Mouse (Mus musculus) myocyte (in vitro differentiated cells): ENCODE data around the gene Clec18a. TPM values are rescaled to one million over a fixed set of nuclear protein-coding genes. Genes with fewer than 3 reads are reported as not detected.
"Not testable (repeated sequence)": the region's sequence is repeated elsewhere in the genome, so short reads cannot be mapped to it uniquely, and the experiment has no call there.

Experiments
- H3K27me3 ChIP-seq: one replicate; pipeline ENCODE4 v1.6.1; 2011; ENCODE audit not compliant: control insufficient read depth, insufficient read depth, insufficient read length
- H3K36me3 ChIP-seq: one replicate; pipeline ENCODE4 v1.6.1; 2011; ENCODE audit not compliant: control insufficient read depth, insufficient read depth
- H3K4me2 ChIP-seq: one replicate; pipeline ENCODE4 v1.6.1; 2011; ENCODE audit warnings: low read depth, control low read depth
- H3K4me3 ChIP-seq: one replicate; pipeline ENCODE4 v1.5.1; 2011; ENCODE audit warnings: mild to moderate bottlenecking, control low read depth, moderate library complexity
- H3K79me2 ChIP-seq: one replicate; pipeline ENCODE4 v1.6.1; 2011; ENCODE audit not compliant: control insufficient read depth, insufficient read depth
- H3ac ChIP-seq: one replicate; pipeline ENCODE4 v1.6.1; 2011; ENCODE audit not compliant: control insufficient read depth, insufficient read length
- CEBPB ChIP-seq: IDR thresholded peaks from 2 replicates; pipeline ENCODE4 v1.6.1; 2011; ENCODE audit warnings: mild to moderate bottlenecking, moderate library complexity; ENCODE audit not compliant: poor library complexity, insufficient read depth, severe bottlenecking
- E2F4 ChIP-seq: IDR thresholded peaks from one replicate; pipeline ENCODE4 v1.6.1; 2011; ENCODE audit warnings: mild to moderate bottlenecking, control low read depth, moderate library complexity; ENCODE audit not compliant: insufficient read depth
- MAX ChIP-seq: IDR thresholded peaks from one replicate; pipeline ENCODE4 v1.6.1; 2011; ENCODE audit warnings: low read depth, mild to moderate bottlenecking, control low read depth
- MYOD1 ChIP-seq, 3 experiments: IDR thresholded peaks; one replicate each; pipeline ENCODE4 v1.6.1; 2011; ENCODE audit warnings: control low read depth in 2 of 3, low read depth in 2 of 3, mild to moderate bottlenecking in 2 of 3, moderate library complexity in 1 of 3; ENCODE audit not compliant: insufficient read length in 2 of 3, control insufficient read depth in 1 of 3
- MYOG ChIP-seq, 3 experiments: IDR thresholded peaks; one replicate each; pipeline ENCODE4 v1.6.1; 2011; ENCODE audit warnings: control low read depth in 2 of 3, low read depth in 2 of 3, mild to moderate bottlenecking in 2 of 3; ENCODE audit not compliant: insufficient read length in 2 of 3, control insufficient read depth in 1 of 3, insufficient read depth in 1 of 3
- POLR2A ChIP-seq: IDR thresholded peaks from one replicate; pipeline ENCODE4 v1.6.1; 2011; ENCODE audit warnings: low read depth, mild to moderate bottlenecking, control low read depth, moderate library complexity; ENCODE audit not compliant: insufficient read length
- POLR2AphosphoS2 ChIP-seq: IDR thresholded peaks from one replicate; pipeline ENCODE4 v1.6.1; 2011; ENCODE audit warnings: low read depth, control low read depth; ENCODE audit not compliant: insufficient read length
- REST ChIP-seq: IDR thresholded peaks from one replicate; pipeline ENCODE4 v1.6.1; 2011; ENCODE audit warnings: mild to moderate bottlenecking, control low read depth, moderate library complexity; ENCODE audit not compliant: insufficient read depth, insufficient read length
- SRF ChIP-seq: IDR thresholded peaks from one replicate; pipeline ENCODE4 v1.6.1; 2011; ENCODE audit warnings: low read depth; ENCODE audit not compliant: control insufficient read depth, insufficient read length
- TCF12 ChIP-seq: IDR thresholded peaks from one replicate; pipeline ENCODE4 v1.6.1; 2011; ENCODE audit warnings: mild to moderate bottlenecking, control low read depth; ENCODE audit not compliant: poor library complexity, insufficient read depth, severe bottlenecking
- TCF3 ChIP-seq: IDR thresholded peaks from one replicate; pipeline ENCODE4 v1.6.1; 2011; ENCODE audit warnings: low read depth, control low read depth; ENCODE audit not compliant: insufficient read length
- USF1 ChIP-seq: IDR thresholded peaks from one replicate; pipeline ENCODE4 v1.6.1; 2011; ENCODE audit warnings: low read depth, mild to moderate bottlenecking, control low read depth, moderate library complexity
- polyA plus RNA-seq: library from polyadenylated mRNA; unstranded; fragments of >200 nt; fragmentation: generic; extraction: Trizol; gene quantifications from one replicate; pipeline ENCODE4 v1.2.1, GENCODE M21; 2012; ENCODE audit warnings: missing spikeins

The Clec18a gene
- polyA plus RNA-seq, 1 experiment = 1.2 TPM

GRCm38 (mm10) chr8:111075926-111076325, 16.3 kb downstream of the Clec18a start:
- no peaks in the 10 kb centered on the region for H3K27me3 ChIP-seq
- no peak overlapping the region for H3ac ChIP-seq
- no peak overlapping the region for H3K4me3 ChIP-seq
- H3K79me2 ChIP-seq = no peaks in the 10 kb centered on the region
- TF ChIP-seq REST (no peak), TCF3 (no peak), TCF12 (no peak), USF1 (no peak), POLR2A (no peak), MYOG (IDR thresholded peaks at IDR 0.05; ENCODE audit: control insufficient read depth in 1 of 3, insufficient read depth in 1 of 3, insufficient read length in 2 of 3, low read depth in 2 of 3) (no peak), MAX (no peak), CEBPB (no peak), E2F4 (no peak), MYOD1 (IDR thresholded peaks at IDR 0.05; ENCODE audit: control insufficient read depth in 1 of 3, insufficient read length in 2 of 3, low read depth in 2 of 3) (no peak), POLR2AphosphoS2 (no peak), SRF (no peak)
- no peaks in the 10 kb centered on the region for H3K36me3 ChIP-seq
- no peak overlapping the region for H3K4me2 ChIP-seq

GRCm38 (mm10) chr8:111068660-111069059, 23.6 kb downstream of the Clec18a start:
- not testable (repeated sequence) for H3K4me2 ChIP-seq, H3K4me3 ChIP-seq, H3ac ChIP-seq, H3K36me3 ChIP-seq, H3K79me2 ChIP-seq, H3K27me3 ChIP-seq

GRCm38 (mm10) chr8:111067439-111067838, 24.8 kb downstream of the Clec18a start:
- no peak overlapping the region for H3K4me3 ChIP-seq
- H3ac ChIP-seq = no peak overlapping the region
- peak overlapping the region; percentile 12 for H3K4me2 ChIP-seq
- TF ChIP-seq SRF (no peak), MYOD1 (IDR thresholded peaks at IDR 0.05; ENCODE audit: control insufficient read depth in 1 of 3, insufficient read length in 2 of 3, low read depth in 2 of 3) (no peak), MYOG (IDR thresholded peaks at IDR 0.05; ENCODE audit: control insufficient read depth in 1 of 3, insufficient read depth in 1 of 3, insufficient read length in 2 of 3, low read depth in 2 of 3) (no peak), MAX (no peak), POLR2AphosphoS2 (no peak), CEBPB (no peak), TCF3 (no peak), E2F4 (no peak), POLR2A (no peak), REST (no peak), TCF12 (no peak), USF1 (no peak)
- no peaks in the 10 kb centered on the region for H3K36me3 ChIP-seq
- no peaks in the 10 kb centered on the region for H3K27me3 ChIP-seq
- no peaks in the 10 kb centered on the region for H3K79me2 ChIP-seq

- Histone ChIP-seq H3K36me3 (no peaks in the 10 kb centered on the region), H3K79me2 (no peaks in the 10 kb centered on the region), H3ac (no peak overlapping the region), H3K4me2 (peak overlapping the region; percentile 48), H3K27me3 (no peaks in the 10 kb centered on the region), H3K4me3 (no peak overlapping the region)
- TF ChIP-seq USF1 = no peak
- no peak for TF ChIP-seq TCF12
- no peak for TF ChIP-seq E2F4
- no peak for TF ChIP-seq MYOG (IDR thresholded peaks at IDR 0.05; ENCODE audit: control insufficient read depth in 1 of 3, insufficient read depth in 1 of 3, insufficient read length in 2 of 3, low read depth in 2 of 3)
- no peak for TF ChIP-seq SRF
- no peak for TF ChIP-seq CEBPB
- TF ChIP-seq REST = no peak
- TF ChIP-seq MYOD1 (IDR thresholded peaks at IDR 0.05; ENCODE audit: control insufficient read depth in 1 of 3, insufficient read length in 2 of 3, low read depth in 2 of 3) = no peak
- no peak for TF ChIP-seq POLR2A
- TF ChIP-seq POLR2AphosphoS2 = no peak
- TF ChIP-seq TCF3 = no peak
- TF ChIP-seq MAX = no peak
These were observed 25.9 kb downstream of the Clec18a start for GRCm38 (mm10) chr8:111066308-111066707.

- Histone ChIP-seq H3K4me2 (peak overlapping the region; percentile 90), H3K79me2 (peaks cover 3% of the 10 kb centered on the region), H3K36me3 (no peaks in the 10 kb centered on the region), H3ac (no peak overlapping the region), H3K27me3 (no peaks in the 10 kb centered on the region), H3K4me3 (peak overlapping the region; percentile 47)
- TF ChIP-seq POLR2A (no peak), MYOD1 (IDR thresholded peaks at IDR 0.05; ENCODE audit: control insufficient read depth in 1 of 3, insufficient read length in 2 of 3, low read depth in 2 of 3) (no peak), TCF3 (no peak), POLR2AphosphoS2 (no peak), MAX (no peak), MYOG (IDR thresholded peaks at IDR 0.05; ENCODE audit: control insufficient read depth in 1 of 3, insufficient read depth in 1 of 3, insufficient read length in 2 of 3, low read depth in 2 of 3) (no peak), USF1 (no peak), REST (no peak), E2F4 (no peak), TCF12 (no peak), CEBPB (no peak), SRF (no peak)
These were observed 29.3 kb downstream of the Clec18a start for GRCm38 (mm10) chr8:111062893-111063292.
